In genomic region chr5:38626883-38627282, GRCm38 (mm10) we compare ENCODE assay signal across 19 mouse cellular contexts. TPM values are rescaled to one million over a fixed set of nuclear protein-coding genes. Genes with fewer than 3 reads are reported as not detected.
DNase-seq lines count a peak whose midpoint lies in the region; ATAC-seq lines count a peak whose summit lies in the region.
"Had no signal": no experiment of that assay in that cellular context is flagged by ENCODE, and none has a peak within 500 bp of the region (broad histone marks: within the 10 kb centered on the region; RNA-seq: fewer than 3 reads in every experiment).

No protein-coding gene starts in this region.

- ATAC-seq in kidney, embryonic 16.5 days (ENCODE audit: low FRiP score, low TSS enrichment), result peak; percentile 70; the same call in 1 of the 2 replicates
- ATAC-seq in kidney, embryonic 14.5 days (ENCODE audit: low FRiP score, low TSS enrichment), result no peak
- ATAC-seq in limb, embryonic 12.5 days (ENCODE audit: insufficient number of reproducible peaks, insufficient read depth, low FRiP score, low TSS enrichment, low read depth), result peak; percentile 66; the same call in 1 of the 2 replicates
- no peak for ATAC-seq in heart, embryonic 11.5 days (replicated peaks; ENCODE audit: insufficient number of reproducible peaks, low FRiP score, low TSS enrichment)
- ATAC-seq: forebrain, embryonic 15.5 days had no signal

- peak; percentile 11 for DNase-seq in kidney, adult 11 months
- DNase-seq in kidney, adult 18-20 months, result no peak
- peak; percentile 61 for DNase-seq in forelimb bud, embryonic 11.5 days (ENCODE audit: low read depth, low spot score)
- DNase-seq in right cerebral cortex, postnatal 14 days, result no peak
- DNase-seq: adrenal gland, adult 2 months; adrenal gland, postnatal 25 days; cerebellum, adult 18-20 months; cerebellum, postnatal 10 days; gastrocnemius, postnatal 14 days; heart, adult 2 months had no signal

- H3K4me1 ChIP-seq in kidney, embryonic 16.5 days (ENCODE audit: insufficient read depth, low read length), result no peaks in the 10 kb centered on the region
- H3K4me1 ChIP-seq in kidney, embryonic 14.5 days (ENCODE audit: control insufficient read depth, insufficient read depth, low read length), result no peaks in the 10 kb centered on the region
- H3K4me1 ChIP-seq in limb, embryonic 12.5 days (replicated peaks), result peaks cover 11% of the 10 kb centered on the region
- no peaks in the 10 kb centered on the region for H3K4me1 ChIP-seq in heart, embryonic 11.5 days (ENCODE audit: control insufficient read depth, insufficient read depth, low read length)
- H3K4me1 ChIP-seq: embryonic facial prominence, embryonic 12.5 days; forebrain, embryonic 15.5 days; heart, embryonic 12.5 days had no signal

- H3K36me3 ChIP-seq in kidney, embryonic 16.5 days (ENCODE audit: insufficient read depth, low read length), result no peaks in the 10 kb centered on the region
- no peaks in the 10 kb centered on the region for H3K36me3 ChIP-seq in kidney, embryonic 14.5 days (ENCODE audit: control insufficient read depth, insufficient read depth, low read length)
- H3K36me3 ChIP-seq in limb, embryonic 12.5 days, result no peaks in the 10 kb centered on the region
- no peaks in the 10 kb centered on the region for H3K36me3 ChIP-seq in heart, embryonic 11.5 days (ENCODE audit: control insufficient read depth, insufficient read depth, low read length)
- H3K36me3 ChIP-seq: embryonic facial prominence, embryonic 12.5 days; forebrain, embryonic 15.5 days; heart, embryonic 12.5 days; hindbrain, embryonic 10.5 days had no signal

- H3K4me2 ChIP-seq in kidney, embryonic 16.5 days (replicated peaks; ENCODE audit: low read depth, low read length), result no peak overlapping the region
- H3K4me2 ChIP-seq in kidney, embryonic 14.5 days (replicated peaks; ENCODE audit: low read depth, low read length), result no peak overlapping the region
- no peak overlapping the region for H3K4me2 ChIP-seq in limb, embryonic 12.5 days
- H3K4me2 ChIP-seq in heart, embryonic 11.5 days, result no peak overlapping the region
- H3K4me2 ChIP-seq: embryonic facial prominence, embryonic 12.5 days; forebrain, embryonic 15.5 days; heart, embryonic 12.5 days; hindbrain, embryonic 14.5 days had no signal

- no peak overlapping the region for H3K4me3 ChIP-seq in kidney, embryonic 16.5 days (ENCODE audit: low read length)
- H3K4me3 ChIP-seq in kidney, embryonic 14.5 days (ENCODE audit: low read length), result no peak overlapping the region
- H3K4me3 ChIP-seq in limb, embryonic 12.5 days (replicated peaks), result no peak overlapping the region
- no peak overlapping the region for H3K4me3 ChIP-seq in heart, embryonic 11.5 days (ENCODE audit: low read depth, low read length)
- H3K4me3 ChIP-seq: embryonic facial prominence, embryonic 12.5 days; forebrain, embryonic 15.5 days; heart, adult 2 months; heart, embryonic 12.5 days; hindbrain, embryonic 10.5 days had no signal

- H3K9me3 ChIP-seq in kidney, embryonic 16.5 days (ENCODE audit: low read length), result no peaks in the 10 kb centered on the region
- H3K9me3 ChIP-seq in kidney, embryonic 14.5 days (ENCODE audit: control insufficient read depth, low read length), result no peaks in the 10 kb centered on the region
- H3K9me3 ChIP-seq in limb, embryonic 12.5 days, result peaks cover 5% of the 10 kb centered on the region; the same call in 1 of the 2 replicates
- H3K9me3 ChIP-seq in heart, embryonic 11.5 days (replicated peaks; ENCODE audit: control insufficient read depth, low read length), result no peaks in the 10 kb centered on the region
- H3K9me3 ChIP-seq: embryonic facial prominence, embryonic 12.5 days; forebrain, embryonic 15.5 days; hindbrain, embryonic 10.5 days had no signal

- 63% methylated on average over 3 of the region's 3 CpGs for WGBS in kidney, embryonic 16.5 days
- WGBS in kidney, embryonic 14.5 days, result 70% methylated on average over 3 of the region's 3 CpGs
- WGBS in limb, embryonic 12.5 days, result 27% methylated on average over 3 of the region's 3 CpGs
- WGBS in heart, embryonic 11.5 days (ENCODE audit: insufficient replicate concordance), result 65% methylated on average over 3 of the region's 3 CpGs

- no peak overlapping the region for H3K9ac ChIP-seq in kidney, embryonic 16.5 days (replicated peaks; ENCODE audit: low read length)
- H3K9ac ChIP-seq in kidney, embryonic 14.5 days (ENCODE audit: low read depth, low read length), result no peak overlapping the region
- H3K9ac ChIP-seq in limb, embryonic 12.5 days (replicated peaks), result no peak overlapping the region
- no peak overlapping the region for H3K9ac ChIP-seq in heart, embryonic 11.5 days (ENCODE audit: low read depth, low read length)
- H3K9ac ChIP-seq: embryonic facial prominence, embryonic 12.5 days; forebrain, embryonic 15.5 days; heart, embryonic 12.5 days; hindbrain, embryonic 14.5 days had no signal

- no peak overlapping the region for H3K27ac ChIP-seq in kidney, embryonic 16.5 days (ENCODE audit: low read length)
- H3K27ac ChIP-seq in kidney, embryonic 14.5 days (ENCODE audit: low read depth, low read length), result no peak overlapping the region
- no peak overlapping the region for H3K27ac ChIP-seq in limb, embryonic 12.5 days
- H3K27ac ChIP-seq in heart, embryonic 11.5 days (ENCODE audit: low read depth, low read length), result no peak overlapping the region
- H3K27ac ChIP-seq: embryonic facial prominence, embryonic 12.5 days; forebrain, embryonic 15.5 days; heart, adult 2 months; hindbrain, embryonic 10.5 days; hindbrain, embryonic 14.5 days had no signal

- no peaks in the 10 kb centered on the region for H3K27me3 ChIP-seq in kidney, embryonic 16.5 days (ENCODE audit: insufficient read depth, low read length)
- H3K27me3 ChIP-seq in kidney, embryonic 14.5 days (ENCODE audit: control insufficient read depth, insufficient read depth, low read length), result no peaks in the 10 kb centered on the region
- no peaks in the 10 kb centered on the region for H3K27me3 ChIP-seq in limb, embryonic 12.5 days
- H3K27me3 ChIP-seq in heart, embryonic 11.5 days (ENCODE audit: control insufficient read depth, insufficient read depth, low read length), result no peaks in the 10 kb centered on the region
- H3K27me3 ChIP-seq: embryonic facial prominence, embryonic 12.5 days; forebrain, embryonic 15.5 days; heart, embryonic 12.5 days had no signal

RNA-seq across cellular contexts. Expression of gene Zfp518b, which starts 57.7 kb away (rescaled TPM):
- polyA plus RNA-seq in kidney, embryonic 16.5 days (2015; fragmentation: Nextera tagmentation; extraction: Ambion mirVana), result 17.1 and 19.8 TPM in 2 replicates
- 16.9 and 27.7 TPM in 2 replicates for polyA plus RNA-seq in kidney, embryonic 14.5 days (2014; fragmentation: Nextera tagmentation; extraction: Ambion mirVana)
- polyA plus RNA-seq in limb, embryonic 12.5 days (2016; fragmentation: Nextera tagmentation; extraction: Ambion mirVana), result 35.0 and 38.3 TPM in 2 replicates
- polyA plus RNA-seq in heart, embryonic 11.5 days (2014; fragmentation: Nextera tagmentation; extraction: Ambion mirVana), result 13.2 and 13.3 TPM in 2 replicates

Comparison
In these comparisons a context has a peak if more than half of its experiments do, and no peak if none do; other contexts are left out.
1. DNase-seq: peak in kidney, adult 11 months (single experiment) and forelimb bud, embryonic 11.5 days (single experiment); none in kidney, adult 18-20 months (single experiment) and right cerebral cortex, postnatal 14 days (single experiment).
2. ATAC-seq: peak in kidney, embryonic 16.5 days (single experiment) and limb, embryonic 12.5 days (single experiment); none in kidney, embryonic 14.5 days (single experiment) and heart, embryonic 11.5 days (single experiment).